Mouse (Mus musculus) heart, postnatal 14 days (tissue): ENCODE data around the gene Mdp1. TPM values are rescaled to one million over a fixed set of nuclear protein-coding genes. Genes with fewer than 3 reads are reported as not detected.

Experiments
- DNase-seq, 2 experiments: peaks; one replicate each; pipeline ENCODE4 v3.0.0; 2021 to 2022
- intact Hi-C: fragments of 180-260 bp; cut with DNase I; formaldehyde crosslinking; loops from one replicate; pipeline ENCODE4 v1.15.1; 2025
- long read RNA-seq, 2 experiments: library from polyadenylated mRNA; stranded (forward); transcript quantifications; one replicate each; pipeline ENCODE4 v2.0.0; 2021
- total RNA-seq, 2 experiments: library from RNA; stranded (reverse); gene quantifications; 2 replicates each; pipeline ENCODE4 v1.2.3; 2021

Mdp1 gene
- 10 to 100 TPM; 52.4 to 55.9 TPM for total RNA-seq
- long read RNA-seq, experiment 1, transcript Mdp1-202 (5 exons, 1,730 nt), result minor isoform, 19 of 121 reads
- long read RNA-seq, experiment 1, transcript Mdp1-201 (6 exons, 1,733 nt), result major isoform, 99 of 121 reads
- long read RNA-seq, experiment 1, partial matches to known transcripts, result 3 of 121 reads
- long read RNA-seq, experiment 1, other reads (novel, unspliced or antisense), result 0 of 121 reads
- long read RNA-seq, experiment 2, transcript Mdp1-201 (6 exons, 1,733 nt), result major isoform, 113 of 143 reads
- long read RNA-seq, experiment 2, transcript Mdp1-202 (5 exons, 1,730 nt), result minor isoform, 22 of 143 reads
- long read RNA-seq, experiment 2, partial matches to known transcripts, result 6 of 143 reads
- long read RNA-seq, experiment 2, other reads (novel, unspliced or antisense), result 2 of 143 reads

DNA sequence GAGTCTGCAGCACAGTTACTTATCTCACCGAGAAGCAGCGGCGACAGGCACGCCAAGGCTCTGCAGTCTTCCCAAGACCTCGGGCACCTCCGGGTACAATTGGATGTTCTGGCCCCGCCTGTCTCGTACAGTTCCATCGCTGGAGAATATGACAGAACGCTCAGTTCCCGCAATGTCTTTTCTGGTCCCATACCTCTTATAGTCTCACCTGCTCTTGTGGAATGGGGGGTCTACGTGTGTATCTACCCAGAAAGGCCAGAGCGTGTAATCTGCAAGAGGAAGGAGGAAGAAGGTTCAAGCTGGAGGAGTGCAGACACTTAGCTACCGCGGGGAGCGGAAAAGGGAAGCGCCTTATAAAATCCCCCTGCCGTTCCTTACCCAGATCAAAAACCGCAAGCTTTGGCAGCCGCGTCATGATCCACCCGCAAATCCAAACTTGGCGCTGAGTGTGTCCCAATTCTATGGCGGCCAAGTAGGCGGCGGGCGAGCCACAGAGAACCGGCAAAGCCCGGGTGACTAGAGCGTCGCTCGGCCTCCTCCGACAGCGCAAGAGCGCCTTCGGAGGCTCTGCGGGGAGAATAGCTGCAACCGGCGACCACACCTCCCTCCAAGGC is at the start of gene Mdp1:
Mdp1 (minus strand) TSS at position 549 of the 614 bp plus-strand sequence.
- intact Hi-C loops, result loop anchor here (2.0 kb wide), 1 partner anchor 15 kb away; no protein-coding TSS in a partner anchor

DNA sequence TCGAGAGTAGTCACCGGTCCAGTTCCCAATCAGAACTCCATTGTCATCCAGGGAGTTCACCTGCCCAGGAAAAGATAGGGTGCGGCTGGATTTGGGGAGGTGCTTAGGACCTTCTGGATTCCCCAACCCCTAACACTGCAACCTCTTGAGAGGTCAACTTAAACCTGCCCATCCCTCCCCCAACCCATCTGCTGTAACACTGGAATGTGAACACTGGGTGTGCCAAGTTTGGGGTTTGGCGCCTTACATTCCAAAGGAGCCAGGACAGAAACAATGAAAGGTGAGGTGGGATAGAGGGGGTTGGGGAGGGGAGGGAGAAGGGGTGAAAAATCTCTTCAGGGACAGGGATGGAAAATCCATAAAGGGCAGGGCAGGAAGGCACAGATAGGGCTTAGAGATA is 49.2 kb upstream of the Mdp1 start:
- intact Hi-C loops, result no loop called here
- no peak for DNase-seq

More for the DNA sequence above, at the start of gene Mdp1:
- peak; percentile 80 to 83 for DNase-seq

DNA sequence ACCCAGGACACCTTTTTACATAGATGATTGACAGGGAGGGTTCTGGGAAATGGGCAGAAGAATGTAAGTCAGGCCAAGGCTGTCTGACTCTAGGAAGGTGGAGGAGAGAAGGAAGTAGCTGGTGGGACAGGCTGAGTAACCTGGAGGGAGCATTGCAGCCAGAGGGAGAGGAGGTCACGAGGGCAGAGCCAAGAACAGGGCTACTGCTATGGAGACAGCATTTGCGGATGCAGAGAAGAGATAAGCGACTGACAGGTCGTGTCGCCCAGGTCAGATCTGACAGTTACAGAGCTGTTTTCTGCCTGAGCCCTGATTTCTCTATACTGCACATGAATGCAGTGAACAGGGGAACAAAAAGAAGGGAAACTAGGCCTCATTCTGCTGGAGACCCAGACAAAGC is 47.1 kb upstream of the Mdp1 start:
- no peak for DNase-seq
- intact Hi-C loops, result no loop called here

DNA sequence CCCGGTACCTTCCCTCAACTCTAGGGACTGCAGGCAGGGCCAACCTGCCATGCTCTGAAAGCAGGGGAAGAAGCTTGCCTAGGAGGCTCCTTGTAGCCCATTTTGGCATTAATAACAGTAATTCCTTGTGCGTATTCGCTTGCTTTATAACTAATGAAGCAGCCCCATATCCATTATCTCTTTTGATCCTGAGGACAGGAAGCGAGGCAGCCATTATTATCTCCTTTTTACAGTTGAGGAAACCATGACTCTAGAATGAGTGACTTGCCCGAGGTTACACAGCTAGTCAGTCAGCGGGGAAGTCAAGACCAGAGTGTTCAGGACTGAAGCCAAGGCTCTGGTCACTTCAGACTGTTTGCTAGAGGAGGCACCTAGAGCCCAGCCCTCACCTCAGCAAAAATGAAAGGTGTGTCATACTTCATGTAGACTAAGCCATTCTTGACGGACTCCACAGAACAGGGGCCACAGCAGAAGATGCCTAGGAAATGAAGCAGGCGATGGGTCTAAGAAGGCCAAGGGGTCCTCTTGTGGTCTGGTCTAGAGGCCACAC is 45.8 kb upstream of the Mdp1 start:
- intact Hi-C loops, result no loop called here

DNA sequence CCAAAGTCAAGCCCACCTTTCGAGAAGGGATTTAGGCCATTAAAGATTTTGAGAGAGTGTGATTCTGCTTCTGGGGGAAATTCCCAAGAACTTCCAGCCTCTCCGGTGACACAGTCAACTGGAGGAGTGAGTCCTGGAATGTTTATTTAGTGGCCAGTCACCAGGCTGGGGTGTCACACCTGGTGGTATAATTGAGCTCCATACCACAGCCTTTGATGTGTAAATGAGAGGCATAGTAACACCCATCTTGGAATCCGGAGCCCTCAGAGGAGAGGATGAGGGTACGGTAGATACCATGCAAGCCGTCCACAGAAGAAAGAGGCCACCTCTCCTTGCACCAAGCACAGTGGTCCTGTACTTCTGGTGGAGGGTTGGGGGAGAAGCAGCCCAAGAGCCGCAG is 42.5 kb upstream of the Mdp1 start:
- intact Hi-C loops, result no loop called here
- DNase-seq, result no peak

More for the DNA sequence above, 45.8 kb upstream of the Mdp1 start:
- no peak for DNase-seq

DNA sequence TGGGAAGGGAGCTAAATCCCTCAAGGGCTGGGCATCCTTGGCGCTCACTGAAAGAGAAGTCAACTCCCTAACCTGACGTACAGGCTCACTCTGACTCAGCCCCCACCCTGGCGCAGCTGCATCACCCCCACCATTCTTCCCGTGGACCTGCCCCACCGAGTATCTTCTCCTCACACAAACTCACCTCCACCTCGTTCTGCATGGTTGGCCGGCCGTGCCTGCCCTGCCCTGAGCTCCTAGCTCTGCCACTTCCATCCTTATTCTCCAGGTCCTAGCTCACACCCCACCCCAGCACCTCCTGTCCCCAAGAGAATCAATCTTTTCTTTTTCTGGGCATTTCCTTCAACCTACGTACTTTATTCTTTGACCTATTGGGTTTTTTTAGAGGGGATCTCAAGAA is 40.8 kb upstream of the Mdp1 start:
- DNase-seq, result no peak
- intact Hi-C loops, result no loop called here

DNA sequence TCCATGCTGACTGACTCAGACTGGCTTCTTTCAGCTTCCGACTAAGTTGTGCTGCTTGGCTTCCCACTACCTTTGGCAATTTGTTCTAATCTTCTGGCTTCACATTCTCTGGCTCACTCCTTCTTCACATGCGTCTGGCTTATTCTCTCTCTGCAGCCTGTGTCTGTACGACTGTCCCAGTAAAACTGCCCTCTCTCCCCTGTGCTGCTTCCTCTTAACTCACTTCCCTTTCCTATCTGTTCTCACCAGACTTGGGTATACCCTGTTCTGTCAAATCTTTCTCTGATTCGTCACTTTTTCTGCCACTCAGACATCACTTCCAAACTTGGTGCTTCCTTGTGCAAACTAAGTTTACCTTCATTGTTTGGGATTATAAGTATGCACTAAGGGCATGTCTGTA is 36.9 kb upstream of the Mdp1 start:
- intact Hi-C loops, result no loop called here
- no peak for DNase-seq

DNA sequence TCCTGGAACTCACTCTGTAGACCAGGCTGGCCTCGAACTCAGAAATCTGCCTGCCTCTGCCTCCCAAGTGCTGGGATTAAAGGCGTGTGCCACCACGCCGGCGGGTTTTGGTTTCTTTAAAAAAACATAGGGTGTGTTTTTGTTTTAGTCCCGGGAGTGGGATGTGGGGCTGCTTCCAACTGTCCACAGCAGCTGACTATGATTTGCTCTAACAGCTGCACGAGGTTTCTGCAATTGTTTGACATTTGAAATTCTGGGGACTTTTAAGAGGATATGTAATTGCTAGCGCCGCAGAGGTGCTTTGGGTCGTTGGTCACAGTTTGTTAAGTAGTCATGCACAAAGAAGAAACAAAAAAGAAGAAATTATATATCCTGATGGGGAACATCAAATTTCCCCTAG is 29.1 kb upstream of the Mdp1 start:
- no peak for DNase-seq
- intact Hi-C loops, result no loop called here

DNA sequence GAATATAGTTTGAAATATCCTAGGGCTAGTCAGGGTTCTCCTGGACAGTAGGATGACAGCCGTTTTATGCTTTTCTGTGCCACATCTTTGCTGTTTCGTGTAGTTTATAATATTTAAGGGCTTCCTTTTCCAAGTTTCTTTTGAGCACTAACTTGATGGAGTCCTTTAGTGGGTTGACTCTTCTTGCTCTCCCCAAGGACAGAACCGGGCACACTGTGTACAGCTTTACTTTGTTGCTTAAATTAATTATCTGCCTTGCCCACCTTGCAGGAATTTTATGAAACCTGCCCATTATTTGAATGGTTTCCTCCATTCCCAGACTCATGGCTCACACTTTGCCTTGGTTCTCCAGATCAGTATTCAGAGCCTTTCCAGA is 21.8 kb upstream of the Mdp1 start:
- intact Hi-C loops, result loop anchor here (1.0 to 2.0 kb wide), 2 partner anchors 39 to 61 kb away; no protein-coding TSS in a partner anchor

DNA sequence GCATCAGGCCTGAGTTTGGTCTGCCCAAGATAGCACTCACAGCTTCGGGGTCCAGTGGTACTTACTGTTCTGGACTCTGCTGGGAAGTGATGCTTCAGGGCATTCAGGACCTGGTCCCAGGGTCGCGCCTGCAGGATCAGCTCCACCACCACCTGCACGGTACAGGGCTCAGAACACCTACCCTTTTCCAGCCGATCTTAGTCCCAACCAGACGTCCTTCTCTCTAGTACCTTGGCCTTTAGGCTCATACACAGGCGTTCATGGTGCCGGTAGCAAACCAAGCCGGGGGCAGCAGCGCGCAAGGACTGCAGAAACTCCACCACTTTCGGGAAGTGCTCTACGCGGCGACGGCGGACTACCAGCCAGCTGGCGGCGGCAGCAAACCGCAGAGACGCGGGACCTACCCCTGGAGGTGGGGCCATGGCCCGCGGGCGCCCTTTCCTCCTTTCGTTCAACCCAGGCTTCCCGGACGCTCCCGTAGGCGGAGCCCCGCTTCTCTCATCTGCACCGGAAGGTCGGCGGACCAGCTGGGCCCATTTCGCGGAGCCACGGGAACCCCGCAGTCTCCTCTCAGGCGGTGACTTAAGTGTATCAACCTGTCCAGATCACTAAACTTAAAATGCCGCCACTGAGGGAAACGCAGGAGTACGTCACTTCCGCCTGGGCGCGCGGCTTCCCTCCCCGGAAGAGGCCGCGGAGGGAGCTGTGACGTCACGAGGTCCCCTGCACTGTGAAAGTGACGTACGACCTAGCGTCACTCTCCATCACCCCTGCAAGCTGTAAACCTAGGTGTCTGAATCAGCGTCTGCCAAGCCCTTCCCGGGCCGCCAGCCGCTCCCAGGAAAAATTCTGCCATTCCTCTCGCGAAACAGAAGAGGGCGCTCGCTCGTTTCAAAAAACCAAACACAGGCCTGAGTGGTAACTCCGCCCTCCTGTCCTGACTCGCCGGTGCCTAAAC is 21.1 kb upstream of the Mdp1 start, which contains the start of gene Tinf2:
Tinf2 (minus strand) TSS at position 661 of the 958 bp plus-strand sequence.
- DNase-seq, result peak; percentile 92 to 94
- intact Hi-C loops, result loop anchor here (1.0 to 2.0 kb wide), 2 partner anchors 39 to 62 kb away; no protein-coding TSS in a partner anchor

More for the DNA sequence above, 21.8 kb upstream of the Mdp1 start:
- DNase-seq, result no peak

DNA sequence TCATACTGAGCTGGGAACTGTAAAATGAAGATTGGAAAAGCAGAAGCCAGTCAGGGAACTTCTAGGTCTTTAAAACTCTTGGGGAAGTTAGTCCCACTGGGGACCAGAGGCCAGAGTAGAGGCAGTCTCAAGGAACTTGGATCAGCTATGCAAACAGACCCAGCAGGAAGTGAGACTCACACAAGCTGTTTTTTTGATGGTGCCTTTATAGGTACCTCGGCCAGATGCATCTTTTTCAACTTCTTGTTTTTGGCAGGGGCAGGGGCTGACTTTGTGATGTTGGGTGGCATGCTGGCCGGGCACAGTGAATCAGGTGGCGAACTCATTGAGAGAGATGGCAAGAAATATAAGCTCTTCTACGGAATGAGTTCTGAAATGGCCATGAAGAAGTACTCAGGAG is 17.3 kb upstream of the Mdp1 start:
- intact Hi-C loops, result no loop called here

DNA sequence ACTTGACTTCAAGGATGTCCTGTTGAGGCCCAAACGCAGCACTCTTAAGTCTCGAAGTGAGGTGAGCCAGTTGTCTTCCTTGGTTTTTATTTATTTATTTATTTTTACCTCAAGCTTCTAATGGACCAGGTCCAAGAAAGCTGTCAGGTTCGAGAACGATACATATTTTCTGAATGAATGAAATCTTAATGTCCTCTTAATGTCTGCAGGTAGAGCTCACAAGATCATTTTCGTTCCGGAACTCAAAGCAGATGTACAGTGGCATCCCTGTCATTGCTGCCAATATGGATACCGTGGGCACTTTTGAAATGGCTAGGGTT is 12.4 kb upstream of the Mdp1 start:
- no peak for DNase-seq
- intact Hi-C loops, result loop anchor here (5.0 kb wide), 1 partner anchor 40 kb away; no protein-coding TSS in a partner anchor

More for the DNA sequence above, 17.3 kb upstream of the Mdp1 start:
- no peak for DNase-seq

DNA sequence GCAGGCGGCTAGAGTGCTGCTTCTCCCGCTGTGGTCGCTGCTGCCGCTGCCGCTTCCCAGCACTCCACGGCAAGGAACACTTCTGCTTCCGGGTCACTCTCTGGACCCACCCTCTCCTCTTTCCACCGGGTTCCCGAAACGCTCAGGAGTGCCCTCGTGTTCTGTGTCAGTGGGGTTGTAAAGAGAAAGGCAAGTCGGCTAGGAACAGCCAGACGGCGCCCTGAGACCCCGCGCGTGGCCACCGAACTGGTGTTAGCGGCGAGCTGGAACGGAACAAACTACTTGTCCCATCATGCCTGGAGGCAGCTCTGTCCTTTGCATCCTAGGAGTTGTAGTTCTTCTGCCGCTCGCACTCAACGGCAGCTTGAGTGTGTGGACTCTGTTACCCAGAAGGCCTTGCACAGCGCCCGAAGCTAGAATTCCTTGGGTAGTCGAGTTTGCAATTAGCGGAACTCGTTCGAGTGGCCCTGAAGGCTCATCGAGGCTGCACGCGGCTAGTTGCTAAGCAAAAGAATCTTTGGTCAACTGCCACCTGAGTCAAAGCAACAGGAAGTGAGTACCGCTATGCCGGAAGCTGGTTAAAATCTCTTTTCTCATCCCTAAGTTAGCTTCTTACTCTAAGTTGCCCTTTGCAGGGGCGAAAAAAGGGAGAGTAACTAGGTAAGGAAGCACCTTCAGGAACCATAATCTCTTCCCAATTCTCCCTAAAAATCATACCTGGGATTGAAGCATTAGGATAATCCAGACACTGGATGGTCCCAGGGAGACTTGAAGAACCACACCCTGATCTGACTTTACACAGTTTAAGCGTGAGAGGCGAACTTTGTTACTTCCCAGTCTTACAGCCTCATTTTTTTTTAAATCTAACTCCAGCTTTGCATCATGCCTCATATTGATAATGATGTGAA is 11.8 kb upstream of the Mdp1 start, which contains the start of the genes Gmpr2 and Nedd8:
Gmpr2 (plus strand) TSS at position 109 of the 908 bp plus-strand sequence.
Nedd8 (minus strand) TSS at position 292 of the 908 bp plus-strand sequence.
- intact Hi-C loops, result loop anchor here (5.0 kb wide), 1 partner anchor 40 kb away; no protein-coding TSS in a partner anchor
- peak; percentile 82 to 83 for DNase-seq

DNA sequence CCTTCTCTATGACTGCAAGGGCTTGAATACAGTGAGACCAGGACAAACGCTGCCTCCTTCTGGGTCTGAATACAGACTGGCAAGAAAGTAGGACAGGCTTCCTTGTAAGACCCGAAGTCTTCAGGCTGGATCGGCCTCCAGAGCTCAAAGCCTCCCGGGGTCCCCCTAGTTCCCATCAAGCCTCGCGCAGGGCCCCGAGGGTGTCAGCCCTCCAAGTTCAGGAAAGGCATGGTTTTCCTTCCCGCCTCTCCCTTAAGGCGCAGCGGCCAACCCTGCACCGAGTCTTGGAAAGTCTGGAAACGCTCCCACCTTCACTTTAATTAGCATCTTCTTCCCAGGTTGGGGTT is 11.2 kb upstream of the Mdp1 start:
- intact Hi-C loops, result loop anchor here (5.0 kb wide), 1 partner anchor 39 kb away; no protein-coding TSS in a partner anchor

DNA sequence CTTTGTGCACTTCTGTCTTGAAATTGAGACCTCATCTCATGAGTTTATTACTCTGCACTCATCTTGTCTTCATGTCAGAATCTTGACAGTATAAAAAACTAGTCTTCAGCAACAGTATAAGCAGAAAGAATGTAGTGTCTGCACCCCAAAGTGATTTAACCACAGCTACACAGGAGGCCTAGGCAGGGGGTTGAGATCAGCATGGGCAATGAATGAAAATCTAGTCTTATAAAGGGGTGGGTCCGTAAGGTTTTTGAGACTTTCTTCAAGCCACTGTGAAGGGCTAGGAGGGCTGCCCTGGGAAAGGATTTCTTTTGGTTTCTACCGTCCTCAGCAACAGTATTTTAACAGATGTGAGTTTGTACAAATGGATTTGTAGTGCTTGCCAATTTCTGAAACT is 328 bp upstream of the Mdp1 start:
- intact Hi-C loops, result no loop called here
- DNase-seq, result no peak

More for the DNA sequence above, 11.2 kb upstream of the Mdp1 start:
- no peak for DNase-seq

DNA sequence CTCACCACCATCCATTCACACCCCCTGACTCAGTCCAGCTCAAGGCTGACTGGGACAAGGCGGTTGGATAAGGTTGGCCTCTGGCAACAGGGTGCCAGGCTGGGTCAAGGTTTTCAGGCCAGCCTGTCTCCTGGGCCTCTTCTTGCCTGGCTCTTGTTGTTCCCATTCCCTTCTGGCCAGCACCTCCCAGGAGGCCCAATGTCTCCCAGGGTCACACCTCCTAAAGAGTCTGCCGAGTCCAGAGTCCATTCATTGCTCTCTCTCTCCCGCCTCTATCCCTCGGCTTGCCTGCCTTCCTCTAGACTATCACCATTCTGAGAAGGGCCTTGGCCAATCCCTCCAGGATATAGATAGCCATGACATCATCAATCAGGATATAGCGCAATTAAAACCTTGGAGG is 2.3 kb downstream of the Mdp1 start:
- DNase-seq, result no peak

DNA sequence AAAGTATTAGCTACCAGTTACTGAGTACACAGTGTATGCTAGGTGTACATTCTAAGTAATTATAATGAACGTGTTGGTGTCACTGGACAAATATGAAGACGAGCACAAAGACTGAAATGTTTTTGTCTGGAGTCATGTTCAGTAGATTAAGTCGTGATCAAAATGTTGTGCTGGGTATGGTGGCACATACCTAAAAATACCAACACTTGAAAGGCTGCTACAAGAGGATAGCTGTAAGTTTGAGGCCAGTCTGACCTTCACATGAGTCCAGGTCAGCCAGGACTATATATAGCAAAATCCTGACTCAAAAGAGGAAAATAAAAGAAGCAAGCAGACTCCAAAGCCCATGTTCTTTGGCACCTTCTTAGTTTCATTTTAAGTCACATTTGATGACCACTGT is 3.4 kb downstream of the Mdp1 start:
- DNase-seq, result no peak
- intact Hi-C loops, result no loop called here

More for the DNA sequence above, 2.3 kb downstream of the Mdp1 start:
- intact Hi-C loops, result loop anchor here (2.0 kb wide), 1 partner anchor 13 kb away; no protein-coding TSS in a partner anchor

DNA sequence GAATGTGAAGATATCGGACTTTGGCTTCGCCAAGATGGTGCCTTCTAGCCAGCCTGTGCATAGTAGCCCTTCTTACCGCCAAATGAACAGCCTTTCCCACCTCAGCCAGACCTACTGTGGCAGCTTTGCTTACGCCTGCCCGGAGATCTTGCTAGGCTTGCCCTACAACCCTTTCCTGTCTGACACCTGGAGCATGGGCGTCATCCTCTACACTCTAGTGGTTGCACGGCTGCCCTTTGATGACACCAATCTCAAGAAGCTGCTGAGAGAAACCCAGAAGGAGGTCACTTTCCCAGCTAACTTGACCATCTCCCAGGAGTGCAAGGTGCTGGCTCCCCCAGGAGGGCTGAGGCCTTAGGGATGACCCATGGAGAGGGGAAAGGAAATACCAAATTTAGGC is 8.8 kb downstream of the Mdp1 start:
- intact Hi-C loops, result no loop called here

DNA sequence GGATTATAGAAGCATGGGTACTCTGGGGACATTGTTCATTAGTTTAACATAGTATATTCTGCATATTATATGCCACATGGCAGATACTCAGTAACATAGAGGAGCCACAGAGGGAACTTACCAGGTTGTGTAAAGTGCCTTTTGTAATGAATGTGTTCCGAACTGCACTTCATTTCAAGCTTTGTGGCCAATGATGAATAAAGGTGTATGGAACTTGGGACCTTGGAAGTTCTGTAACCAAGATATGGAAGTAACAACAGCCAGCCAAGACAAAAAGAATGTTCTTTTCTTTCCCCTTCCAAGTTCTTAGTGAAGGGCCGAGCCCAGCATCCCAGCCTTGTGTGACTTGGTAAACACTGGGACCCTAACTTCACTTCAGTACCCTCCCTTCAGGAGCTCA is 10.4 kb downstream of the Mdp1 start, which contains the start of gene Tssk4:
Tssk4 (plus strand) TSS at position 301 of the 400 bp plus-strand sequence.
- intact Hi-C loops, result no loop called here

More for the DNA sequence above, 8.8 kb downstream of the Mdp1 start:
- no peak for DNase-seq

More for the DNA sequence above, 10.4 kb downstream of the Mdp1 start, which contains the start of gene Tssk4:
- no peak for DNase-seq
